Mouse (Mus musculus) erythroblast, adult 5-6 weeks (primary cell): Measurements from ENCODE around the gene Tbc1d2. TPM values are rescaled to one million over a fixed set of nuclear protein-coding genes. Genes with fewer than 3 reads are reported as not detected.
"Not testable (repeated sequence)": the region's sequence is repeated elsewhere in the genome, so short reads cannot be mapped to it uniquely, and the experiment has no call there.

Experiments used
- ATAC-seq: replicated peaks from 2 replicates; pipeline ENCODE4 v1.8.0; 2016; ENCODE audit warnings: moderate number of reproducible peaks, mild to moderate bottlenecking, moderate TSS enrichment, inconsistent platforms; ENCODE audit not compliant: poor library complexity, low FRiP score, severe bottlenecking
- total RNA-seq, 2 experiments: library from RNA; stranded (forward) in 1 of 2; stranded (reverse) in 1 of 2; fragments of 150-400 nt in 1 of 2; fragments of 200-764, 138-1000 nt in 1 of 2; gene quantifications; 2 replicates each; pipeline versions ENCODE4 v1.2.3 to v1.2.4; 2015 to 2017; ENCODE audit warnings: low replicate concordance in 2 of 2

Gene Tbc1d2
- total RNA-seq, 2 experiments from 2014 or later, result 1.5 to 3.2 TPM

GRCm38 (mm10) chr4:46607601-46608000 lies 42.4 kb downstream of the Tbc1d2 start:
- ATAC-seq, result no peak

- ATAC-seq, result no peak
These were observed 44.6 kb downstream of the Tbc1d2 start for GRCm38 (mm10) chr4:46605451-46605850.

- ATAC-seq, result no peak
These were observed 47.3 kb downstream of the Tbc1d2 start for GRCm38 (mm10) chr4:46602704-46603103.

- 0 out of 2 replicates have a peak, but pooled peaks have one; percentile 45 for ATAC-seq
These were observed 48.1 kb downstream of the Tbc1d2 start, which contains the start of gene Coro2a for GRCm38 (mm10) chr4:46601844-46602423. Gene Coro2a (minus strand): TSS chr4:46602202.

GRCm38 (mm10) chr4:46601258-46601843 lies 48.7 kb downstream of the Tbc1d2 start:
- ATAC-seq, result no peak

- ATAC-seq, result no peak
These were observed 49.3 kb downstream of the Tbc1d2 start for GRCm38 (mm10) chr4:46600473-46601257.

- not testable (repeated sequence) for ATAC-seq
These were observed 50.4 kb downstream of the Tbc1d2 start for GRCm38 (mm10) chr4:46599609-46600008.

GRCm38 (mm10) chr4:46598981-46599380 lies 51.0 kb downstream of the Tbc1d2 start:
- ATAC-seq, result no peak

GRCm38 (mm10) chr4:46598111-46598510 lies 51.9 kb downstream of the Tbc1d2 start:
- ATAC-seq, result no peak

- no peak for ATAC-seq
These were observed 52.6 kb downstream of the Tbc1d2 start for GRCm38 (mm10) chr4:46597286-46597961.

GRCm38 (mm10) chr4:46596398-46596797 lies 53.6 kb downstream of the Tbc1d2 start:
- no peak for ATAC-seq

- ATAC-seq, result no peak
These were observed 55.9 kb downstream of the Tbc1d2 start for GRCm38 (mm10) chr4:46594131-46594530.

- no peak for ATAC-seq
These were observed 56.5 kb downstream of the Tbc1d2 start for GRCm38 (mm10) chr4:46593472-46593871.

- no peak for ATAC-seq
These were observed 58.0 kb downstream of the Tbc1d2 start for GRCm38 (mm10) chr4:46591833-46592520.

GRCm38 (mm10) chr4:46590810-46591209 lies 59.2 kb downstream of the Tbc1d2 start:
- ATAC-seq, result no peak

- no peak for ATAC-seq
These were observed 59.9 kb downstream of the Tbc1d2 start for GRCm38 (mm10) chr4:46589946-46590684.

GRCm38 (mm10) chr4:46589151-46589550 lies 60.9 kb downstream of the Tbc1d2 start:
- no peak for ATAC-seq

GRCm38 (mm10) chr4:46586473-46586872 lies 63.5 kb downstream of the Tbc1d2 start:
- no peak for ATAC-seq

GRCm38 (mm10) chr4:46585811-46586190 lies 64.2 kb downstream of the Tbc1d2 start:
- ATAC-seq, result no peak
